ENCODE assay signal across 15 mouse cellular contexts in genomic region chr14:33662080-33662479, GRCm38 (mm10).
A peak's percentile ranks its signal among the peaks of the same experiment; 100 is the strongest.
DNase-seq lines count a peak whose midpoint lies in the region; ATAC-seq and TF ChIP-seq lines count a peak whose summit lies in the region.
"Had no signal": no experiment of that assay in that cellular context is flagged by ENCODE, and none has a peak within 500 bp of the region (broad histone marks: within the 10 kb centered on the region; RNA-seq: fewer than 3 reads in every experiment).

No protein-coding gene starts in this region.

- peak; percentile 25 to 26 for DNase-seq in cerebellum, postnatal 10 days
- DNase-seq in cerebellum, postnatal 14 days, result no peak
- peak; percentile 84 for DNase-seq in lung, embryonic 14.5 days
- no peak for DNase-seq in lung, adult 18-20 months
- DNase-seq in adrenal gland, postnatal 4 days (ENCODE audit: low spot score in 2 of 2), result no peak
- DNase-seq in forebrain, embryonic 11.5 days (ENCODE audit: low spot score), result no peak
- DNase-seq: cerebellum, adult 9-10 months; gastrocnemius, postnatal 14 days; liver, embryonic 13.5 days; thymus, adult 18-20 months had no signal

- no peaks in the 10 kb centered on the region for H3K27me3 ChIP-seq in lung, embryonic 14.5 days (ENCODE audit: insufficient read depth, low read length)
- H3K27me3 ChIP-seq in kidney, embryonic 14.5 days (ENCODE audit: control insufficient read depth, insufficient read depth, low read length), result no peaks in the 10 kb centered on the region
- H3K27me3 ChIP-seq in limb, embryonic 12.5 days, result peaks cover 5% of the 10 kb centered on the region; the same call in 1 of the 2 replicates
- H3K27me3 ChIP-seq in forebrain, embryonic 11.5 days (ENCODE audit: control insufficient read depth, insufficient read depth, low read length), result no peaks in the 10 kb centered on the region
- H3K27me3 ChIP-seq: liver, embryonic 13.5 days; midbrain, embryonic 13.5 days had no signal

- WGBS in lung, embryonic 14.5 days, result 19% methylated on average over 9 of the region's 9 CpGs
- 50% methylated on average over 9 of the region's 9 CpGs for WGBS in kidney, embryonic 14.5 days
- 24% methylated on average over 9 of the region's 9 CpGs for WGBS in limb, embryonic 12.5 days
- 81% methylated on average over 9 of the region's 9 CpGs for WGBS in forebrain, embryonic 11.5 days

- H3K27ac ChIP-seq in lung, embryonic 14.5 days (ENCODE audit: low read depth), result 0 out of 2 replicates have a peak overlapping the region, but pooled peaks have one; percentile 10
- no peak overlapping the region for H3K27ac ChIP-seq in kidney, embryonic 14.5 days (ENCODE audit: low read depth, low read length)
- H3K27ac ChIP-seq in limb, embryonic 12.5 days, result no peak overlapping the region
- no peak overlapping the region for H3K27ac ChIP-seq in forebrain, embryonic 11.5 days (ENCODE audit: low read depth, low read length)
- H3K27ac ChIP-seq: liver, embryonic 13.5 days; midbrain, embryonic 13.5 days had no signal

- ATAC-seq in lung, embryonic 14.5 days (ENCODE audit: insufficient read depth), result peak; percentile 93
- peak; percentile 68; the same call in 1 of the 2 replicates for ATAC-seq in kidney, embryonic 14.5 days (ENCODE audit: low FRiP score, low TSS enrichment)
- no peak for ATAC-seq in limb, embryonic 12.5 days (ENCODE audit: insufficient number of reproducible peaks, insufficient read depth, low FRiP score, low TSS enrichment, low read depth)
- no peak for ATAC-seq in forebrain, embryonic 11.5 days (replicated peaks; ENCODE audit: low FRiP score)
- ATAC-seq: forebrain, embryonic 16.5 days; midbrain, embryonic 13.5 days; Patski had no signal

- no peak for TF ChIP-seq CTCF in lung, embryonic 14.5 days (IDR thresholded peaks at IDR 0.05; ENCODE audit: low read depth)

- peak overlapping the region; percentile 15; the same call in 1 of the 2 replicates for H3K4me2 ChIP-seq in lung, embryonic 14.5 days
- H3K4me2 ChIP-seq in kidney, embryonic 14.5 days (replicated peaks; ENCODE audit: low read depth, low read length), result no peak overlapping the region
- H3K4me2 ChIP-seq in limb, embryonic 12.5 days, result 0 out of 2 replicates have a peak overlapping the region, but pooled peaks have one; percentile 10
- H3K4me2 ChIP-seq in forebrain, embryonic 11.5 days (ENCODE audit: low read depth, low read length, severe bottlenecking), result no peak overlapping the region
- H3K4me2 ChIP-seq: liver, embryonic 13.5 days; midbrain, embryonic 13.5 days had no signal

- no peaks in the 10 kb centered on the region for H3K9me3 ChIP-seq in lung, embryonic 14.5 days (ENCODE audit: low read depth, low read length)
- no peaks in the 10 kb centered on the region for H3K9me3 ChIP-seq in kidney, embryonic 14.5 days (ENCODE audit: control insufficient read depth, low read length)
- H3K9me3 ChIP-seq in limb, embryonic 12.5 days, result no peaks in the 10 kb centered on the region; the same call in 1 of the 2 replicates
- H3K9me3 ChIP-seq in forebrain, embryonic 11.5 days (ENCODE audit: control insufficient read depth, low read length), result no peaks in the 10 kb centered on the region
- H3K9me3 ChIP-seq: liver, embryonic 13.5 days; midbrain, embryonic 13.5 days had no signal

- peaks cover 6% of the 10 kb centered on the region for H3K4me1 ChIP-seq in lung, embryonic 14.5 days (ENCODE audit: insufficient read depth)
- peaks cover 8% of the 10 kb centered on the region; the same call in 1 of the 2 replicates for H3K4me1 ChIP-seq in kidney, embryonic 14.5 days (ENCODE audit: control insufficient read depth, insufficient read depth, low read length)
- H3K4me1 ChIP-seq in limb, embryonic 12.5 days (replicated peaks), result peaks cover 21% of the 10 kb centered on the region
- no peaks in the 10 kb centered on the region for H3K4me1 ChIP-seq in forebrain, embryonic 11.5 days (replicated peaks; ENCODE audit: control insufficient read depth, insufficient read depth, low read length)
- H3K4me1 ChIP-seq: liver, embryonic 13.5 days; midbrain, embryonic 13.5 days had no signal

- no peaks in the 10 kb centered on the region for H3K36me3 ChIP-seq in lung, embryonic 14.5 days (ENCODE audit: insufficient read depth)
- no peaks in the 10 kb centered on the region for H3K36me3 ChIP-seq in kidney, embryonic 14.5 days (ENCODE audit: control insufficient read depth, insufficient read depth, low read length)
- no peaks in the 10 kb centered on the region for H3K36me3 ChIP-seq in limb, embryonic 12.5 days
- H3K36me3 ChIP-seq in forebrain, embryonic 11.5 days (ENCODE audit: control insufficient read depth, insufficient read depth, low read length), result no peaks in the 10 kb centered on the region
- H3K36me3 ChIP-seq: liver, embryonic 13.5 days; midbrain, embryonic 13.5 days had no signal

- H3K9ac ChIP-seq in lung, embryonic 14.5 days, result no peak overlapping the region
- H3K9ac ChIP-seq in kidney, embryonic 14.5 days (ENCODE audit: low read depth, low read length), result no peak overlapping the region
- no peak overlapping the region for H3K9ac ChIP-seq in limb, embryonic 12.5 days (replicated peaks)
- no peak overlapping the region for H3K9ac ChIP-seq in forebrain, embryonic 11.5 days (ENCODE audit: low read length)
- H3K9ac ChIP-seq: liver, embryonic 13.5 days; midbrain, embryonic 13.5 days had no signal

- H3K4me3 ChIP-seq in lung, embryonic 14.5 days (ENCODE audit: low read depth, low read length), result no peak overlapping the region
- no peak overlapping the region for H3K4me3 ChIP-seq in kidney, embryonic 14.5 days (ENCODE audit: low read length)
- no peak overlapping the region for H3K4me3 ChIP-seq in limb, embryonic 12.5 days (replicated peaks)
- H3K4me3 ChIP-seq in forebrain, embryonic 11.5 days (ENCODE audit: low read depth, low read length), result no peak overlapping the region
- H3K4me3 ChIP-seq: liver, embryonic 13.5 days; midbrain, embryonic 13.5 days had no signal

Comparison
In these comparisons a context has a peak if more than half of its experiments do, and no peak if none do; other contexts are left out.
1. DNase-seq: peak in cerebellum, postnatal 10 days (2 of 2) and lung, embryonic 14.5 days (single experiment); none in cerebellum, postnatal 14 days (0 of 2), lung, adult 18-20 months (0 of 2), adrenal gland, postnatal 4 days (0 of 2) and forebrain, embryonic 11.5 days (single experiment).
2. ATAC-seq: peak in lung, embryonic 14.5 days (single experiment) and kidney, embryonic 14.5 days (single experiment); none in limb, embryonic 12.5 days (single experiment) and forebrain, embryonic 11.5 days (single experiment).
3. H3K4me2 ChIP-seq: peak in lung, embryonic 14.5 days (single experiment) and limb, embryonic 12.5 days (single experiment); none in kidney, embryonic 14.5 days (single experiment) and forebrain, embryonic 11.5 days (single experiment).